Mouse (Mus musculus) forebrain, postnatal 0 days (tissue): ENCODE data around the gene Iffo2. TPM values are rescaled to one million over a fixed set of nuclear protein-coding genes. Genes with fewer than 3 reads are reported as not detected.
A peak's percentile ranks its signal among the peaks of the same experiment; 100 is the strongest.

Experiments
- ATAC-seq: fragments of 200-750 bp; cut with Nextera tagmentation; 2 replicates; pipeline ENCODE4 v1.8.0; 2017; ENCODE audit warnings: mild to moderate bottlenecking, moderate library complexity
- DNase-seq: peaks from one replicate; pipeline ENCODE4 v3.0.0-alpha.2; 2015
- H3K27ac ChIP-seq: fragments of 300-500 bp; sonication (generic); 2 replicates; pipeline ENCODE4 v1.5.1; 2014; ENCODE audit warnings: low read depth, mild to moderate bottlenecking, antibody characterized with exemption, low read length, moderate library complexity, mixed read lengths
- H3K27me3 ChIP-seq: fragments of 300-500 bp; sonication (generic); 2 replicates; pipeline ENCODE4 v1.6.1; 2014; ENCODE audit warnings: mild to moderate bottlenecking, low read length, mixed read lengths; ENCODE audit not compliant: insufficient read depth
- H3K36me3 ChIP-seq: fragments of 300-500 bp; sonication (generic); 2 replicates; pipeline ENCODE4 v1.6.1; 2014; ENCODE audit warnings: mild to moderate bottlenecking, moderate library complexity; ENCODE audit not compliant: insufficient read depth
- H3K4me1 ChIP-seq: fragments of 300-500 bp; sonication (generic); 2 replicates; pipeline ENCODE4 v1.6.1; 2014; ENCODE audit warnings: antibody characterized with exemption; ENCODE audit not compliant: insufficient read depth
- H3K4me2 ChIP-seq: fragments of 300-500 bp; sonication (generic); 2 replicates; pipeline ENCODE4 v1.6.1; 2014; ENCODE audit warnings: low read depth, mild to moderate bottlenecking, moderate library complexity
- H3K4me3 ChIP-seq: fragments of 300-500 bp; sonication (generic); 2 replicates; pipeline ENCODE4 v1.5.1; 2014; ENCODE audit warnings: low read depth, low read length, mixed read lengths
- H3K9ac ChIP-seq: fragments of 300-500 bp; sonication (generic); 2 replicates; pipeline ENCODE4 v1.6.1; 2014; ENCODE audit warnings: mild to moderate bottlenecking
- H3K9me3 ChIP-seq: fragments of 300-500 bp; sonication (generic); 2 replicates; pipeline ENCODE4 v1.6.1; 2016; ENCODE audit warnings: low read length
- CTCF ChIP-seq: sonication (generic); IDR thresholded peaks from 2 replicates; pipeline ENCODE4 v1.5.1; 2016; ENCODE audit warnings: antibody characterized with exemption, control low read depth, low read depth
- WGBS: fragments of 180-500 bp; shearing (Covaris S2); extraction: QIAGEN DNeasy Blood & Tissue Kit; methylation state at CpG from one replicate; pipeline ENCODE4 v1.1.7; 2014; 5-methylcytosine and 5-hydroxymethylcytosine counted together
- polyA plus RNA-seq: library from polyadenylated mRNA; unstranded; fragments of >200 nt; fragmentation: Nextera tagmentation; extraction: Ambion mirVana; gene quantifications from 2 replicates; pipeline ENCODE4 v1.2.1, GENCODE M21; 2015
- total RNA-seq: library from RNA; depleted of rRNA; stranded (reverse); fragments of >200 nt; gene quantifications from 2 replicates; pipeline ENCODE4 v1.2.3, GENCODE M21; 2014

Iffo2 gene
- total and polyA plus RNA-seq, 2 experiments from 2014 or later, result 5.3 to 15.8 TPM

DNA sequence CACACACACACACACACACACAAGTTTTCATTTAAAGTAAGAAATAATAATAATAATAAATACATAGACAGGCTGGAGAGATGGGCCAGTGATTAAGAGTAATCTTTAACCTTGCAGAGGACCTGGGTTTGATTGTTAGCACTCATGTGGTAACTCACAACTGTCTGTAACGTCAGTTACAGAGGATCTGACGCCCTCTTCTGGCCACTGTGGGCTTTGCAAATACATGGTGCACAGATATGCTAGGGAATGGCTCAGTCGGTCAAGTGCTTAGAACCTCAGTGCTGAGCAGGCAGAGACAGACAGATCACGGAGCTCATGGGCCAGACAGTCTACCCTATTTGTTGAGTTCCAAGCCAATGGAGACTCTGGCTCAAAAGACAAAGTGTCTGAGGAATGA is 24.6 kb upstream of the Iffo2 start:
- no peak for TF ChIP-seq CTCF
- WGBS, result 83% methylated on average over 4 of the region's 4 CpGs
- no peak overlapping the region for H3K4me2 ChIP-seq
- H3K9ac ChIP-seq, result no peak overlapping the region
- H3K9me3 ChIP-seq, result no peaks in the 10 kb centered on the region
- H3K36me3 ChIP-seq, result no peaks in the 10 kb centered on the region
- ATAC-seq (no peak), DNase-seq (no peak)
- H3K4me1 ChIP-seq, result no peaks in the 10 kb centered on the region
- no peak overlapping the region for H3K27ac ChIP-seq
- H3K27me3 ChIP-seq, result no peaks in the 10 kb centered on the region
- H3K4me3 ChIP-seq, result no peak overlapping the region

GRCm38 (mm10) chr4:139506727-139507126 is 23.6 kb upstream of the Iffo2 start:
- Histone ChIP-seq H3K27me3 (no peaks in the 10 kb centered on the region), H3K36me3 (no peaks in the 10 kb centered on the region), H3K4me2 (no peak overlapping the region), H3K9me3 (no peaks in the 10 kb centered on the region), H3K9ac (no peak overlapping the region), H3K27ac (no peak overlapping the region), H3K4me3 (no peak overlapping the region), H3K4me1 (no peaks in the 10 kb centered on the region)
- WGBS, result 94% methylated on average over 11 of the region's 11 CpGs
- DNase-seq, result no peak
- ATAC-seq, result no peak
- TF ChIP-seq CTCF, result no peak

GRCm38 (mm10) chr4:139509069-139509468 is 21.3 kb upstream of the Iffo2 start:
- H3K9ac ChIP-seq, result no peak overlapping the region
- H3K4me1 ChIP-seq, result no peaks in the 10 kb centered on the region
- H3K27me3 ChIP-seq, result no peaks in the 10 kb centered on the region
- H3K36me3 ChIP-seq, result no peaks in the 10 kb centered on the region
- DNase-seq, result no peak
- no peak overlapping the region for H3K4me3 ChIP-seq
- no peak for TF ChIP-seq CTCF
- 0 out of 2 replicates have a peak, but pooled peaks cover 3% of the 10 kb centered on the region for H3K9me3 ChIP-seq
- WGBS, result 68% methylated on average over 2 of the region's 2 CpGs
- H3K4me2 ChIP-seq, result no peak overlapping the region
- no peak for ATAC-seq
- no peak overlapping the region for H3K27ac ChIP-seq

- WGBS, result 82% methylated on average over 2 of the region's 2 CpGs
- DNase-seq (no peak), ATAC-seq (no peak)
- 0 out of 2 replicates have a peak, but pooled peaks cover 3% of the 10 kb centered on the region for H3K9me3 ChIP-seq
- no peak overlapping the region for H3K27ac ChIP-seq
- no peaks in the 10 kb centered on the region for H3K36me3 ChIP-seq
- H3K27me3 ChIP-seq, result no peaks in the 10 kb centered on the region
- H3K9ac ChIP-seq, result no peak overlapping the region
- H3K4me2 ChIP-seq, result no peak overlapping the region
- TF ChIP-seq CTCF, result no peak
- H3K4me1 ChIP-seq, result no peaks in the 10 kb centered on the region
- H3K4me3 ChIP-seq, result no peak overlapping the region
Measured at GRCm38 (mm10) chr4:139511557-139511956, 18.8 kb upstream of the Iffo2 start.

DNA sequence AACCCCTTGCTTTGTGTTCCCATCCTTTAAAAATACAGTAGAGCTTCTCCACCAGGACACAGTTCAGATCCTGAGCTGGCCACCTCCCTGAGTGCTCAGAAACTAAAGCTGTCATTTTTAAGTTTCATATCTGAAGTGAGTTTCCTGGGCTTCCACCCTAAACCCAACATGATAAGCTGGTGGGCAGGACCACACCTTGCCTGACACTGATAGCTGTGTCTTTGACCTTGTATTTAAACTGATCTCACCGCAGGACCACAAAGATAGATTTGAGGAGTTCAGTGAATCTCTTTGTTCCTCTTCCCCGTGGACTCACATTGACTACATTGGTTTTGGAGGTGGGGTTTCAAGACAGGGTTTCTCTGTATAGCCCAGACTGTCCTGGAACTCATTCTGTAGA is 17.4 kb upstream of the Iffo2 start:
- no peak for DNase-seq
- 85% methylated on average over 2 of the region's 2 CpGs for WGBS
- Histone ChIP-seq H3K27me3 (no peaks in the 10 kb centered on the region), H3K4me1 (no peaks in the 10 kb centered on the region), H3K27ac (no peak overlapping the region), H3K36me3 (no peaks in the 10 kb centered on the region), H3K4me3 (no peak overlapping the region), H3K9ac (no peak overlapping the region), H3K9me3 (0 out of 2 replicates have a peak, but pooled peaks cover 3% of the 10 kb centered on the region), H3K4me2 (no peak overlapping the region)
- no peak for TF ChIP-seq CTCF
- no peak for ATAC-seq

DNA sequence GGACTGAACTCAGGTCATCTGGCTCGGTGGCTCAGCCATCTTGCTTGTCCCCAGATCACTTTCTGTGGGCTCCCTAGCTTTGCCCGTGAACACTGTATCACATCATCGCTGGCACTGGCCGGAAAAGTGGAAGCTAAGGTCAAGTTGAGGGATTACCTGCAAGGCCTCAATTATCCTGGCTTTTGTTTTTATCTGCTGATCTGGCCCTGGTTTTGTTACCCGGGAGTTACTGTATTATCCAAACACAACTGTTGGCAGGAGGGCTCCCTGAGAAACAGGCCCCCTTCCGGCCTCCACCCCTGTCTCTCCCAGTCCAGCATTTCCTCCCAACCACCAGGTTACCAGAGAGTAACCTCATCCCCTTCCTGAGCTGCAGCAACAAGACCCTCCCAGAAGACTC is 11.1 kb upstream of the Iffo2 start:
- Histone ChIP-seq H3K4me3 (no peak overlapping the region), H3K4me2 (no peak overlapping the region), H3K27ac (no peak overlapping the region), H3K36me3 (no peaks in the 10 kb centered on the region), H3K9ac (no peak overlapping the region), H3K27me3 (no peaks in the 10 kb centered on the region), H3K9me3 (no peaks in the 10 kb centered on the region), H3K4me1 (no peaks in the 10 kb centered on the region)
- no peak for DNase-seq
- 78% methylated on average over 6 of the region's 6 CpGs for WGBS
- no peak for ATAC-seq
- no peak for TF ChIP-seq CTCF

- Histone ChIP-seq H3K36me3 (no peaks in the 10 kb centered on the region), H3K4me1 (no peaks in the 10 kb centered on the region), H3K27me3 (no peaks in the 10 kb centered on the region), H3K9ac (no peak overlapping the region), H3K27ac (no peak overlapping the region), H3K4me3 (no peak overlapping the region), H3K4me2 (no peak overlapping the region), H3K9me3 (no peaks in the 10 kb centered on the region)
- no peak for TF ChIP-seq CTCF
- ATAC-seq (no peak), DNase-seq (no peak)
- WGBS, result 91% methylated on average over 10 of the region's 10 CpGs
Measured at GRCm38 (mm10) chr4:139521926-139522325, 8.4 kb upstream of the Iffo2 start.

- H3K4me3 ChIP-seq, result no peak overlapping the region
- H3K9ac ChIP-seq, result no peak overlapping the region
- no peaks in the 10 kb centered on the region for H3K36me3 ChIP-seq
- H3K4me1 ChIP-seq, result no peaks in the 10 kb centered on the region
- H3K4me2 ChIP-seq, result no peak overlapping the region
- 53% methylated on average over 12 of the region's 12 CpGs for WGBS
- H3K27ac ChIP-seq, result no peak overlapping the region
- peak; percentile 72 for ATAC-seq
- H3K27me3 ChIP-seq, result no peaks in the 10 kb centered on the region
- DNase-seq, result no peak
- no peak for TF ChIP-seq CTCF
- no peaks in the 10 kb centered on the region for H3K9me3 ChIP-seq
Measured at GRCm38 (mm10) chr4:139526475-139526874, 3.9 kb upstream of the Iffo2 start.
